Mouse (Mus musculus) kidney, embryonic 14.5 days (tissue): ENCODE measurements around the gene Tdrd9. TPM values are rescaled to one million over a fixed set of nuclear protein-coding genes. Genes with fewer than 3 reads are reported as not detected.

Experiments used
- ATAC-seq: fragments of 200-750 bp; cut with Nextera tagmentation; 2 replicates; pipeline ENCODE4 v1.8.0; 2017; ENCODE audit warnings: moderate number of reproducible peaks, mild to moderate bottlenecking, moderate TSS enrichment, moderate library complexity; ENCODE audit not compliant: low FRiP score, low TSS enrichment
- H3K27ac ChIP-seq: fragments of 300-500 bp; sonication (generic); 2 replicates; pipeline ENCODE4 v1.5.1; 2014; ENCODE audit warnings: low read depth, mild to moderate bottlenecking, low read length, moderate library complexity, mixed read lengths
- H3K27me3 ChIP-seq: fragments of 300-500 bp; sonication (generic); 2 replicates; pipeline ENCODE4 v1.6.1; 2014; ENCODE audit warnings: mild to moderate bottlenecking, low read length; ENCODE audit not compliant: control insufficient read depth, insufficient read depth
- H3K36me3 ChIP-seq: fragments of 300-500 bp; sonication (generic); 2 replicates; pipeline ENCODE4 v1.6.1; 2014; ENCODE audit warnings: low read length, mixed read lengths; ENCODE audit not compliant: control insufficient read depth, insufficient read depth
- H3K4me1 ChIP-seq: fragments of 300-500 bp; sonication (generic); 2 replicates; pipeline ENCODE4 v1.6.1; 2014; ENCODE audit warnings: low read length, mixed read lengths; ENCODE audit not compliant: control insufficient read depth, insufficient read depth
- H3K4me2 ChIP-seq: fragments of 300-500 bp; sonication (generic); replicated peaks from 2 replicates; pipeline ENCODE4 v1.6.1; 2014; ENCODE audit warnings: low read depth, mild to moderate bottlenecking, low read length
- H3K4me3 ChIP-seq: fragments of 300-500 bp; sonication (generic); 2 replicates; pipeline ENCODE4 v1.5.1; 2014; ENCODE audit warnings: mild to moderate bottlenecking, low read length
- H3K9ac ChIP-seq: fragments of 300-500 bp; sonication (generic); 2 replicates; pipeline ENCODE4 v1.6.1; 2014; ENCODE audit warnings: low read depth, mild to moderate bottlenecking, low read length, moderate library complexity
- H3K9me3 ChIP-seq: fragments of 300-500 bp; sonication (generic); 2 replicates; pipeline ENCODE4 v1.6.1; 2016; ENCODE audit warnings: low read length; ENCODE audit not compliant: control insufficient read depth
- WGBS: fragments of 180-500 bp; shearing (Covaris S2); extraction: QIAGEN DNeasy Blood & Tissue Kit; methylation state at CpG from one replicate; pipeline ENCODE4 v1.1.7; 2014; 5-methylcytosine and 5-hydroxymethylcytosine counted together
- polyA plus RNA-seq: library from polyadenylated mRNA; unstranded; fragments of >200 nt; fragmentation: Nextera tagmentation; extraction: Ambion mirVana; gene quantifications from 2 replicates; pipeline ENCODE4 v1.2.1, GENCODE M21; 2014

Gene Tdrd9
- polyA plus RNA-seq, 1 experiment from 2014 or later, result 0.65 TPM

GRCm38 (mm10) chr12:111950486-111950885, 20.9 kb upstream of the Tdrd9 start:
- Histone ChIP-seq H3K9me3 (no peaks in the 10 kb centered on the region), H3K4me3 (no peak overlapping the region), H3K27me3 (no peaks in the 10 kb centered on the region), H3K4me2 (no peak overlapping the region), H3K36me3 (no peaks in the 10 kb centered on the region), H3K9ac (no peak overlapping the region), H3K4me1 (peaks cover 8% of the 10 kb centered on the region), H3K27ac (no peak overlapping the region)
- WGBS, result 85% methylated on average over 5 of the region's 5 CpGs
- no peak for ATAC-seq

- peaks cover 6% of the 10 kb centered on the region; the same call in 1 of the 2 replicates for H3K4me1 ChIP-seq
- no peak overlapping the region for H3K4me3 ChIP-seq
- no peaks in the 10 kb centered on the region for H3K27me3 ChIP-seq
- peak; percentile 53; the same call in 1 of the 2 replicates for ATAC-seq
- WGBS, result 31% methylated on average over 5 of the region's 5 CpGs
- H3K4me2 ChIP-seq, result no peak overlapping the region
- no peaks in the 10 kb centered on the region for H3K9me3 ChIP-seq
- no peaks in the 10 kb centered on the region for H3K36me3 ChIP-seq
- peak overlapping the region; percentile 47; the same call in 1 of the 2 replicates for H3K27ac ChIP-seq
- no peak overlapping the region for H3K9ac ChIP-seq
These were observed 19.7 kb upstream of the Tdrd9 start for GRCm38 (mm10) chr12:111951701-111952100.

- Histone ChIP-seq H3K9me3 (no peaks in the 10 kb centered on the region), H3K27ac (no peak overlapping the region), H3K4me3 (no peak overlapping the region), H3K4me2 (no peak overlapping the region), H3K36me3 (peaks cover 21% of the 10 kb centered on the region), H3K9ac (no peak overlapping the region), H3K4me1 (peaks cover 6% of the 10 kb centered on the region; the same call in 1 of the 2 replicates), H3K27me3 (no peaks in the 10 kb centered on the region)
- WGBS, result 71% methylated on average over 5 of the region's 5 CpGs
- no peak for ATAC-seq
These were observed 15.2 kb upstream of the Tdrd9 start for GRCm38 (mm10) chr12:111956173-111956572.

- Histone ChIP-seq H3K27ac (no peak overlapping the region), H3K27me3 (no peaks in the 10 kb centered on the region), H3K36me3 (peaks cover 42% of the 10 kb centered on the region), H3K4me2 (no peak overlapping the region), H3K4me3 (no peak overlapping the region), H3K4me1 (no peaks in the 10 kb centered on the region), H3K9ac (no peak overlapping the region), H3K9me3 (no peaks in the 10 kb centered on the region)
- 0 out of 2 replicates have a peak, but pooled peaks have one; percentile 40 for ATAC-seq
- 42% methylated on average over 9 of the region's 9 CpGs for WGBS
These were observed 13.1 kb upstream of the Tdrd9 start for GRCm38 (mm10) chr12:111958101-111958865.

- H3K9ac ChIP-seq, result no peak overlapping the region
- no peak overlapping the region for H3K4me3 ChIP-seq
- H3K27ac ChIP-seq, result no peak overlapping the region
- 75% methylated on average over 5 of the region's 5 CpGs for WGBS
- no peak overlapping the region for H3K4me2 ChIP-seq
- H3K36me3 ChIP-seq, result peaks cover 46% of the 10 kb centered on the region
- peaks cover 9% of the 10 kb centered on the region; the same call in 1 of the 2 replicates for H3K4me1 ChIP-seq
- no peaks in the 10 kb centered on the region for H3K9me3 ChIP-seq
- ATAC-seq, result no peak
- no peaks in the 10 kb centered on the region for H3K27me3 ChIP-seq
These were observed 8.0 kb upstream of the Tdrd9 start for GRCm38 (mm10) chr12:111963339-111963738.

- ATAC-seq, result peak; percentile 92
- H3K4me2 ChIP-seq, result peak within 1 kb of the TSS; percentile 92
- peak within 1 kb of the TSS; percentile 63; the same call in 1 of the 2 replicates for H3K27ac ChIP-seq
- peaks cover 20% of the 10 kb centered on the region for H3K36me3 ChIP-seq
- no peaks in the 10 kb centered on the region for H3K27me3 ChIP-seq
- no peaks in the 10 kb centered on the region for H3K9me3 ChIP-seq
- peak within 1 kb of the TSS; percentile 87 for H3K9ac ChIP-seq
- WGBS, result 1% methylated on average over 37 of the region's 37 CpGs
- peaks cover 9% of the 10 kb centered on the region; the same call in 1 of the 2 replicates for H3K4me1 ChIP-seq
- peak within 1 kb of the TSS; percentile 91 for H3K4me3 ChIP-seq
These were observed 4.6 kb upstream of the Tdrd9 start, which contains the start of gene Atp5mpl for GRCm38 (mm10) chr12:111966683-111967173. Gene Atp5mpl, minus strand, starts transcription at chr12:111966977.

GRCm38 (mm10) chr12:111970085-111970484, 1.3 kb upstream of the Tdrd9 start:
- Histone ChIP-seq H3K36me3 (no peaks in the 10 kb centered on the region), H3K9me3 (no peaks in the 10 kb centered on the region), H3K4me3 (no peak overlapping the region), H3K27me3 (no peaks in the 10 kb centered on the region), H3K9ac (no peak overlapping the region), H3K4me1 (peaks cover 9% of the 10 kb centered on the region; the same call in 1 of the 2 replicates), H3K27ac (no peak overlapping the region), H3K4me2 (no peak overlapping the region)
- no peak for ATAC-seq
- 78% methylated on average over 4 of the region's 4 CpGs for WGBS

GRCm38 (mm10) chr12:111972504-111972903, 1.1 kb downstream of the Tdrd9 start:
- Histone ChIP-seq H3K27me3 (no peaks in the 10 kb centered on the region), H3K27ac (no peak overlapping the region), H3K4me3 (no peak overlapping the region), H3K4me2 (no peak overlapping the region), H3K9ac (no peak overlapping the region), H3K4me1 (no peaks in the 10 kb centered on the region), H3K9me3 (no peaks in the 10 kb centered on the region), H3K36me3 (no peaks in the 10 kb centered on the region)
- ATAC-seq, result no peak
- WGBS, result 91% methylated on average over 10 of the region's 10 CpGs

- ATAC-seq, result no peak
- H3K4me1 ChIP-seq, result no peaks in the 10 kb centered on the region
- H3K4me3 ChIP-seq, result no peak overlapping the region
- H3K27ac ChIP-seq, result no peak overlapping the region
- H3K36me3 ChIP-seq, result no peaks in the 10 kb centered on the region
- H3K4me2 ChIP-seq, result no peak overlapping the region
- no peaks in the 10 kb centered on the region for H3K9me3 ChIP-seq
- 82% methylated on average over 6 of the region's 6 CpGs for WGBS
- no peak overlapping the region for H3K9ac ChIP-seq
- H3K27me3 ChIP-seq, result no peaks in the 10 kb centered on the region
These were observed 3.2 kb downstream of the Tdrd9 start for GRCm38 (mm10) chr12:111974578-111974977.
